Mouse (Mus musculus) embryonic fibroblast, embryonic 13.5 days (primary cell): ENCODE data around the gene Pilrb2.
"Not testable (repeated sequence)": the region's sequence is repeated elsewhere in the genome, so short reads cannot be mapped to it uniquely, and the experiment has no call there.

Experiments used
- CTCF ChIP-seq: IDR thresholded peaks from 2 replicates; pipeline ENCODE4 v1.5.1; 2011; ENCODE audit warnings: mild to moderate bottlenecking, control low read depth, low read length, moderate library complexity, borderline replicate concordance; ENCODE audit not compliant: insufficient read depth
- POLR2A ChIP-seq: IDR thresholded peaks from 2 replicates; pipeline ENCODE4 v1.6.1; 2011; ENCODE audit warnings: low read depth, mild to moderate bottlenecking, control low read depth, low read length, moderate library complexity

DNA sequence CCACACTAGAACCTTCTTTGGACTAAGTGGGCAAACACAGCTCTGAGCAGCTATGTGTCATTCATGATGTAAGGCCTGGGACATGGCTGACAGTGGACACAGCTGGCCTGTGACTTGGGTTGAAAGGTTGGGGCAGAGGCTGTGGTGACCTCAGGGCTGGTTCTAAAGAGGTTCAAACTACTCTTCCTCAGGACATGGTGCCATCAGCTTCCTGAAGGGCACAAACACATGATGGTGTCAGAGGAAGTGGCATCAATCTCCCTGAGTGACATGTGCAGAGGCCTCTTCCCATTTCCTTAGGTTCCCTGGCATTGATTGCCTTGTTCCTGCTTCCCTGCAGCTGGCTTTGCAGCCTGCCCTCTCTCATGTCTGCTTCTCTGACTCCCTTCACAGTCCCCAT is 34.5 kb downstream of the Pilrb2 start:
- not testable (repeated sequence) for TF ChIP-seq POLR2A, CTCF
